Mouse (Mus musculus): ENCODE measurements at regions not wholly inside any gene's neighbourhood (a gene's known extent, or its start where the extent isn't known, plus 50 kb on each side); places are given as distances from the start of the nearest gene placed in this dataset.

GRCm38 (mm10) chr4:8989110-8989509 lies 750.3 kb upstream of the Car8 start:
- no peak for TF ChIP-seq GATA4 (IDR thresholded peaks at IDR 0.05; ENCODE audit: insufficient replicate concordance, low read length)

- TF ChIP-seq GATA4 (IDR thresholded peaks at IDR 0.05; ENCODE audit: insufficient replicate concordance, low read length): no peak
These were observed 749.5 kb upstream of the Car8 start for GRCm38 (mm10) chr4:8988345-8988733.

DNA sequence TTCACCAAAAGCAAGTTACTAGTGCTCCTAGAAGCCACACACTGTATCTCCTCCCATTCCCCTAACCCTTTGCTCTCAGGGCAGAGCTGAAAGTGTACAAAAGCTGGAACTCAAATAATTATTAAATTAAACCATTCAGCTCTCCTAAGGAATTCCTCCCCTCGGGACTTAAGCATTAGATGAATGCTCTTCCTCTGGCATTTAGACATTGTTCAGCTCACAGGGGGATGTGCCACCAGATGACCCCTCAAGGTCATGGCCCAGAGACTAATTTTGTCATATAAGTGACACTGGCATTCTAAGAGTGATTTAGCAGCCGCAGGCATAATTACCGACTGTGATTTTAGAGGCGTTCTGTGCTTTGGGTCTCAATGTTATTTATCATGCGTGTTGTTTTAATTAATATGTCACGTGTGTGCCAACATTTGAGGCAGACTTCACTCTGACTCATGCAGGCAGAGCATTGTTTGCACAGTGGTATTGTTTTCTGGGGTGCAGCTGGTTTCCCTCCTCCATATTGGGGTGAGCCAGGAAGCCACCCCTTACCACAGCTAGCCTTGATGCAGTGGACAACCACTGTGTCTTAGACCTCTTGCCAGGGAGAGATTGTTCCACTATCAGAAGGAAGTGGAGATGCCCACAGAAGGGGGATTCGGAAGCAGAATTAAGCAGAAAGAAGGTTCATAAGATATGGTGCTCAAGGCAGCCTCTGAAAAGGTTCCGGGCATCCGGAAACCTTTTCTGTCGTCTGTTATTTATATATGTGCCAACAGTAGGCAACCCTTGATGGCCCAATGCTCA lies 748.9 kb upstream of the Car8 start:
- TF ChIP-seq GATA4 (IDR thresholded peaks at IDR 0.05; ENCODE audit: insufficient replicate concordance, low read length): no peak

DNA sequence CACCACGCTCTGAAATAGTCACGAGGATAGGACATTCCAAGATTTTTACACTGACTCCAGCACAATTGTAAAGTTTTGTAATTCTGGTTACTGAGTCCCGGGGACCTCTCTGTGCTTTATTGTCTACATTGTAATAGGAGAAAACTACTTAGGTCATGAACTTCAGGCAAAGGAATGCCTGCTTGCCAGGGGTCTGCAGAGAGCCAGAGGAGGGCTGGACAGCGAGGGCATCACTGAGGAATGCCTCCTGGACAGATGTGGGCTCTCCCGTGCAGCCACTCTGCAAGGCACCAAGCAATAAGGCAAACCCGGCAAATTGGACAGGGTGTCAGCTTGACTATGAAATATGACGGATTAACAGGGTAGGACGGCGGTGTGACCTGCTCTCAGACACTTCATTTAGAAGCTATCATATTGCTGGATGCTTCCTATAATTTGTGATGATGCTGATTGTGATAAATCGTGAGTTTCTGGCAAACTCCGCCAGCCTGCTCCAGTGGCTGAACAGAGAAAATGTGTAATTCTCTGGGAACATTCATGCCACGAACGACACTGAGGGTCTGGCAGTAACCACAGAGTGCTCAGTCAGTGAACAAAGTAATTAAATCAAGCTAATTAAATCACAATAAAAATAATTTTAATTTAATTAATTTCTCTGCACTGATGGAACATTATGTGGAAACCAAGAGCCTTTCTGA lies 747.7 kb upstream of the Car8 start:
- no peak for TF ChIP-seq GATA4 (IDR thresholded peaks at IDR 0.05; ENCODE audit: insufficient replicate concordance, low read length)

DNA sequence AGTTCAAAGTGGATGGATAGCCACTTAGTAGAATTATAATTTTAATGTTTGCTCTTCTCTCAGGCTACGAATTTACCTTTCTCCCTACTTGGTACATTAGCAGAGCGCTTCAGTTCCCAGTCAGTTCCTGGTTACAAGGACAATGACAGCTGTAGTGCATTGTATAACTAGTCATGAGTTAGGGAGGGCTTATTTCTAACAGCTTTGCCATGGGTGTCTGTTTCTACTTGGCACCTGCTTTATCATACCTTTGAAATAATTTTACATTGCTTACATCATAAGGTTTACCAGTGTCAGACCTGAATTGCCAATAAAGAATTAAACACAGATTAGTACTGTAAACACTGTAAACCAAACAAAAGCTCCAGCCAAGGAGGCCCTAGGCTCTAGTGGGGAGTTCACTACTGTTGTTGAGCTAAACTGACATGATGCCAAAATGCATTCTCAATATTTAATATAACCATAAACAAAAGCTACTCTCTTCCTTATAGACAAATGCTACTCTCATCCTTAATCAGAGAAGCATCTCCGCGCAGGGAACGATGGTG lies 745.3 kb upstream of the Car8 start:
- no peak for TF ChIP-seq GATA4 (IDR thresholded peaks at IDR 0.05; ENCODE audit: insufficient replicate concordance, low read length)

- no peak for TF ChIP-seq GATA4 (IDR thresholded peaks at IDR 0.05; ENCODE audit: insufficient replicate concordance, low read length)
These were observed 740.1 kb upstream of the Car8 start for GRCm38 (mm10) chr4:8978949-8979348.

DNA sequence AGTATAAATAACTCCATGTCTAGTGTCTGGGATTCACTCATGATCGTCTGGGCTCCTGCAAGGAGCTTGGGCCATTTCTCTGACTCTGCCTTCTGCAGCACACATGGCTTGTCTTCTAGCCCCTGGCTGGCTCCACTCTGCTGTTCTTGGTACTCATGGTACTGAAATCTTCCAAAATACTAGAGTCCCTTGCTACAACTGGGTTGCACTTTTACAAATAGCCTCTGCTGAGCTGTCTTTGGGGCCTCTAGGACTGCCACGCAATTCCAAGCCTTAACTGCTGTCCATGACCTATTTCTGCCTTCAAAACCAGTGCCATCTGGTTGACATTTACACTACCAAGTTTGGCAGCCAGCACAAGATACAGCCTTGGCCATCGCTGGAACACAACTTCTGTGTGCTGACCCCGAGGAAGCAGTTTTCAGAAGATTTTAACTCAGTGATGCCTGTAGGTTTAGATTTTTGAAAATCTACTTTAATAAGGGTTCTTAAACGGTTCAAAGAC lies 731.2 kb upstream of the Car8 start:
- TF ChIP-seq GATA4 (IDR thresholded peaks at IDR 0.05; ENCODE audit: insufficient replicate concordance, low read length): no peak

- TF ChIP-seq GATA4 (IDR thresholded peaks at IDR 0.05; ENCODE audit: insufficient replicate concordance, low read length): no peak
These were observed 729.9 kb upstream of the Car8 start for GRCm38 (mm10) chr4:8968741-8969140.

DNA sequence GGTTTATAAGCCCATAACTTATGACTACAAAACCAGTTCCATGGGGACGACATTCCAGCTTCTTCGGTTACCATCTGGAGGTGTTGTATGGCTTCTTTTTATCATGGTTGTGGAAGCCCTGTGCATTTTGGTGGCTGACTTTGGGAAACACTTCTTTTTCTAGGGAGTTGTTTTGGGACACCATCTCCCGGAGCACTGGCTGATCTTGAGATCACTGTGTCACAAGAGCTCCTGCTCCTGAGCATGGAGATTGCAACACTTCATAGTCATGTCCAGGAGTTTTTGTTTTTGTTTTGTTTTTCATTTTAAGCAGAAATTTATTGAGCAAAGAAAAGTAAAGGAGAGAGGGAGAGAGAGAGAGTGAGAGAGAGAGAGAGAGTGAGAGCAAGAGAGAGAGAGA lies 729.1 kb upstream of the Car8 start:
- TF ChIP-seq GATA4 (IDR thresholded peaks at IDR 0.05; ENCODE audit: insufficient replicate concordance, low read length): no peak

GRCm38 (mm10) chr4:8965563-8965962 lies 726.7 kb upstream of the Car8 start:
- no peak for TF ChIP-seq GATA4 (IDR thresholded peaks at IDR 0.05; ENCODE audit: insufficient replicate concordance, low read length)

DNA sequence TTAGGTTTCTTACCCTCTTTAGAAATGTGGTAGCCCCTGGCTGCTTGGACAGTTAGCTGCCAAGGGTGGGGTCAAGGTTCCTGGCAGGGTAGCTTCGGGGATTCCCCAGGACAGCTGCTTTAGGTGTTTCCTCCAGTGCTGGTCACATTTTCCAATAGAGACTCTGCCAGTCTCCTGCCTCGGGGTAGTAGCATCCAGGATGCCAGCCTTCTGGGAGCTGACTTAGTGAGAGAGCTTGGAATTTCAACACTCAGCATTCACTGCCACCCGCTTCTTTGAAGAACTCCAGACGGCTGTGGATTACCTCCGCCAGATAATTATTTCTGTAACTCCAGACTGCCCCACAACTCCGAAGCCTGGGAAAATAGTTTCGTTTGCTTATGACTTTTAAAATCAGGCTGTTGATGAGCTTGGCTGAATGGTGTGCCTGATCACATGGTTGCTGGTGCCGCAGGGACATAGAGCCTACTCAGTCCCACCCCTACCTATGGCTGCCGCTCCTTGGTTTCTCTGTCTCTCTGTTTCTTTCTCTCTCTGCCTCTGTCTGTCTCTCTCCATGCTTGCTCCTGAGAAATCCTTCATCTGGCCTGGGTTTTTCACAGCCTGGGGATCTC lies 724.2 kb upstream of the Car8 start:
- no peak for TF ChIP-seq GATA4 (IDR thresholded peaks at IDR 0.05; ENCODE audit: insufficient replicate concordance, low read length)

DNA sequence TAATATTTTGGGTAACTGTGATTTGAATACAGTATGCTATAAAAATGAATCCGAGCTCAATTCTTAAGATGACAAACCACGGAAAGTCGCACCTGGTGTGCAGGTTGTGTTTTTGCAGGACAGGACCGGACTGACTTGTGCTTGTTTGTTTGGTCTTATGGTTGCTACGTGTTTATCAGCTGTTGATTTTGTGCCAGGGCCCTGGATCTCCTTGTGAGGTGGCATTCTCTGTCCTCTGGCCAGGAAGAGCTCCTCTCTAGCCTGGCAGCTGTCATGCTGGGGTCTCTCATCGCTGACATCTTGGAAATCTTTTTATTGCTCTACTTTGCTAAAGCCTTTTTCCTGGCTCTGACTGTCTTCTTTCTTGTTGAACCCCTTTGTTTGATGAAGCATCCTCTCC lies 723.0 kb upstream of the Car8 start:
- TF ChIP-seq GATA4 (IDR thresholded peaks at IDR 0.05; ENCODE audit: insufficient replicate concordance, low read length): no peak

GRCm38 (mm10) chr4:8957771-8958170 lies 718.9 kb upstream of the Car8 start:
- no peak for TF ChIP-seq GATA4 (IDR thresholded peaks at IDR 0.05; ENCODE audit: insufficient replicate concordance, low read length)

- TF ChIP-seq GATA4 (IDR thresholded peaks at IDR 0.05; ENCODE audit: insufficient replicate concordance, low read length): no peak
These were observed 718.1 kb upstream of the Car8 start for GRCm38 (mm10) chr4:8957023-8957343.

- TF ChIP-seq GATA4 (IDR thresholded peaks at IDR 0.05; ENCODE audit: insufficient replicate concordance, low read length): no peak
These were observed 717.6 kb upstream of the Car8 start for GRCm38 (mm10) chr4:8956312-8957022.
